Mouse (Mus musculus) kidney, adult 8-10 months (tissue): ENCODE results near the gene Pnkd.
A peak's percentile ranks its signal among the peaks of the same experiment; 100 is the strongest.

Experiments used
- DNase-seq, 2 experiments: peaks; one replicate each; pipeline ENCODE4 v3.0.0; 2022

The Pnkd gene

DNA sequence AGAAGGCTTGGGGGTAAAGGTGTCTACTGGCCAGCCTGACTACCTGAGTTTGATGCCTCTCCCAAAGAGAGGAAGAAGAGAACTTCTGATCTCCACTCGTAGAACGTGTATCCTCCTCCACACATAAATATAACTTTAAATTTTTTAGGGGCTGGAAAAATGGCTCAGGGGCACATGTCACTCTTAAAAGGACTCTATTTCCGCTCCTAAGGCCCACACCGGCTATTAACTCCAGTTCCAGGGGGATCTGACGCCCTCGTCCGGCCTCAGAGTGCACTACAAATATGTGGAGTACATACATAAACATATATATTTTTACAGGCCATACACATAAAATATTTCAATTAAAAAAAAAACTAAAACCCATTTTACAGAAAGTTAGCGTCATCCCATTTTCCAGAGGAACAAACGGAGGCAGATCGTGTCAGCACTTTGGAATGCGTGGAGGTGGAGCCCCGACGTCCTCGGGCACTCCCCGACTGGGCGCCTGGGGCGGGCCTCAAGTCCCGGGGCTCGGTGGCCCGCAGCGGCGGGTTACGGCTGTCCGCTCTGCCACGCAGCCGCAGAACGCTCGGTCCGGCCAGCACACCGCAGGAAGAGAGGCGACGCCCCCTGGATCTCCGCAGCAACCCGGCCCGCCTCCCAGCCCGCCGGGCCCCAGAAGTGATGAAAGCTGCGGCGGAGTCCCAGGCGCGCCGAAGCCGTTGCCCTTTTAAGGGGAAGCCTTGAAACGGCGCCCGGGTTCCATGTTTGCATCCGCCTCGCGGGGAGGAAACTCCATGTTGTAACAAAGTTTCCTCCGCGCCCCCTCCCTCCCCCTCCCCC is 106.4 kb downstream of the Pnkd start, which contains the start of gene Ctdsp1:
Gene Ctdsp1, plus strand, starts transcription at position 586 of the 825 bp plus-strand sequence.
- DNase-seq = peak; percentile 97 to 98

DNA sequence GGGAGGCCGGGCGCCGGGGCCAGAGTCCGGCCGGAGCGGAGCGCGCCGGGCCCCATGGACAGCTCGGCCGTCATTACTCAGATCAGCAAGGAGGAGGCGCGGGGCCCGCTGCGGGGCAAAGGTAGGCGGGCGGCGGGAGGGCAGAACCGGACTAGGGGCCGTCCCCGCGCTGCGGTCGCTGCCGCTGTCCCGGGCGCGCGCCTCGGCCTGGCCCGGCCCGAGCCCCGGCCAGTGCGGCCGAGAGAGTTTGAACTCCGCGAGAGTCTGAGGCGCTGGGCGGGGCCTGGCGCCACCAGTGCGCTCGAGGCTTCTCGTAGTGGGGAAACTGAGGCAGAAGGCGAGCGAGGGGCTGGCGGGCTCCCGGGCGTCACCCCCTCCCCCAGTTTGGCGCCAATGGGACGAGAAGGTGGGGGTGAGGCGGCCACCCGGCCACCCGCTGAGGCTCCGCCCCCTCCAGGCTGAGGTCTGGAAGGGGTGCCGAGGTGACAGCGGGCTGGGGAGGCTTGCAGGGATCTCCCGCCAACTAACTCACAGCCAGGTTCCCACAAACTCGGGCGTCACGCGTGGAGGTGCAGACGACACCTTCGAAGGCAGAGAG is 107.2 kb downstream of the Pnkd start:
- DNase-seq = peak; percentile 81 to 85

DNA sequence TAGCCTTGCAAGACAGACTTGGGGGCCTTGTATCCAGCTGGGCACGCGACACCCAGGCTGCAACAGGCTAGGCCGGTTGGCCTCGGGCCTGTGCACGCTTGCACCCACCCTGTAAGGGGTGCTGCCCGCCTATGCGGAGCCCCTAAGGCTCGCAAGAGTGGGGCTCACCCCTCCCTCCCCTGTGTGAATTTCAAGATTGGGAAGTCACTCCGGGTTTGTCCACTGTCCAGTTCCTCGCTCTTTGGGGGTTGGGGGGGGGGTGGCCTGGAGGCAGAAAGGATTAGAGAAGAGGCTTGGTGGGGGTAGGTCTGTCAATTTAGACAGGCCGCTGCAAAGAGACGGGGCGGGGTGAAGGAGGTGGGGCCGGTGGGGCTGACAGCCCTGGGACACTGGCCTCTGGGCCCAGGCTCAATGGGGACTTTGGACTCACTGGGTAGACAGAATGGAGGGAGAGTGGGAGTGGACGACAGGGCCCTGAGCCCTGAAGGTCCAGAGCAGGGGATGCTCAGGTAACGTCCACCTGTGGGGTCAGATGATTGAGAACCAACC is 107.8 kb downstream of the Pnkd start:
- DNase-seq = peak; percentile 79 to 80

- DNase-seq = peak in 1 of 2 experiments; percentile 45
Observed at GRCm38 (mm10) chr1:74393010-74393409, 108.3 kb downstream of the Pnkd start.

- no peak for DNase-seq
Observed at GRCm38 (mm10) chr1:74393697-74394096, 109.0 kb downstream of the Pnkd start.

DNA sequence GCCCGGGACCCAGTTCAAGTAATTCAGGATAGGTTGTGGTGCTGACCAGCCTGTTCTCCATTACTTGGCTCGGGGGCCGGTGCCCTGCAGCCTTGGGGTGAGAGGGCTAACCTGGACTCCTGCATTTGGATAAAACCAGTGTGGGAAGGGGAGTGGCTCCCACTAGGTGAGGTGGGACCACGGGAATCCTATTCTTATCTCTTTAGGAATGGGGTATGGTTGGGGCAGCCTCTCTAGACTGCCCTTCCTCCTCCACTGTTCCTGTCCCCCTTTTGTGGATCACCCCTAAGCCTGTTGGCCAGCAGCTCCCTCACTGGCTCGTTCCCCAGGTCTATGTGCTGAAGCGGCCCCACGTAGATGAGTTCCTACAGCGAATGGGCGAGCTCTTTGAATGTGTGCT is 109.6 kb downstream of the Pnkd start:
- no peak for DNase-seq

GRCm38 (mm10) chr1:74394858-74395257 is 110.1 kb downstream of the Pnkd start:
- no peak for DNase-seq

DNA sequence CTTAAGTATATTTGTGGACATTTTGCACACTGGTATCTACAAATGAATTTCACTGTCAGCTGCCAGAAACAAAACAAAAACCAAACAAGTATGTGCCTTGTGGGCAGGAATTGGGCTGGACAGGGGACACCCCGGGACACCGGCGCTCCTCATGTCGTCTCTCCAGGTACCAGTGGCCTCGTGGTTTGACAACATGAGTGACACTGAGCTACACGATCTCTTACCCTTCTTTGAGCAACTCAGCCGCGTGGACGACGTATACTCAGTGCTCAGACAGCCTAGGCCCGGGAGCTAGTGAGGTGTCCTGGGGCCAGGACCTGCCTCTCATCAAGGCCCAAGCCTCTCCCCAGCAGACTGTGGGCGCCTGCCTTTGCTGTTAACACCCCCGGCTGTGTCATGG is 110.6 kb downstream of the Pnkd start:
- DNase-seq = no peak

- DNase-seq = peak; percentile 72 to 79
Observed at GRCm38 (mm10) chr1:74396456-74397222, 111.9 kb downstream of the Pnkd start.

- peak; percentile 99 for DNase-seq
Observed at GRCm38 (mm10) chr1:74397268-74397918, 112.7 kb downstream of the Pnkd start.

GRCm38 (mm10) chr1:74397919-74398451 is 113.3 kb downstream of the Pnkd start:
- peak; percentile 76 to 85 for DNase-seq

DNA sequence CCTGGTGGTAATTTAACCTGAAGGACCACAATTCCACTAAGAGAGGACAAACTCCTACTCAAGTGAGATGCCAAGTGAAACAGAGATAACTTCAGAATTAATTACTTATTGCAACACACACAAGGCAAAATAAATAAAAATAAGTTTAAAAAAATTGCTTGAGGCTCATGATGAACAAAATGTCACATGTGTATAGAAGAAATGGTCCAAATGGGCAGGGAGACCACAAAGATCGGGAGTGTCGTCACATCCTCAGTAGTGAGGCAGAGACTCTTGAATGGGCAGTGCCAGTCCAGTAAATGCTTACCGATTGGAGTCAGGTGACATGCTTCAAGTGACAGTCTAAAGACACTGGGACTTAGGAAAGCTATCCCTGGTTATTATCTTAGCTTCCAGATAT is 115.8 kb downstream of the Pnkd start:
- no peak for DNase-seq

GRCm38 (mm10) chr1:74401015-74401702 is 116.4 kb downstream of the Pnkd start:
- no peak for DNase-seq
